Mouse (Mus musculus) common myeloid progenitor, adult 5-6 weeks (primary cell): ENCODE measurements around the gene Morn5. TPM values are rescaled to one million over a fixed set of nuclear protein-coding genes. Genes with fewer than 3 reads are reported as not detected.

Experiments used
- ATAC-seq: replicated peaks from 2 replicates; pipeline ENCODE4 v1.8.0; 2016; ENCODE audit warnings: low read depth, mild to moderate bottlenecking, moderate TSS enrichment, inconsistent platforms; ENCODE audit not compliant: poor library complexity, severe bottlenecking
- total RNA-seq: library from RNA; stranded (forward); fragments of 200-1000, 187-1606 nt; gene quantifications from 2 replicates; pipeline ENCODE4 v1.2.3, GENCODE M21; 2017

Morn5 gene
- total RNA-seq, 1 experiment from 2014 or later, result not detected

DNA sequence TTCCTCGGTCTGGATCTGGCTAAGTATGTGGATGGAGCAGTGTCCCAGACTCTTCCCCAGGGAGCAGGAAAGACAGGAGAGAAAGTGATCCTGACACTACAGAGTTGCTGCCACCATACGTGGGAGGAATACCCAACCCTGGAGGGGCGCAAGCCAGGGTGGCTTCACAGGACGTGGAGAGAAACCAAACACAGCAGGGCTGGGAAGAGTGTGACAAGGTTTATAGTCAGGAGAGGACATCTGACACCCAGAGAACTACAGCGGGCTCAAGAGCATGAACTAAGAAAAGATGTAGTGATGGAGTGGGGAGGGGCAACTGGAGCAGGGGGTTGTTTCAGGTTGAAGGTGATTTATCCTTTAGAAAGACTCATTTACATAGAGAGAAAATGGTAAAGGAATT lies 12.2 kb downstream of the Morn5 start:
- ATAC-seq, result no peak

GRCm38 (mm10) chr2:36067132-36067531 lies 17.9 kb downstream of the Morn5 start:
- ATAC-seq, result no peak

DNA sequence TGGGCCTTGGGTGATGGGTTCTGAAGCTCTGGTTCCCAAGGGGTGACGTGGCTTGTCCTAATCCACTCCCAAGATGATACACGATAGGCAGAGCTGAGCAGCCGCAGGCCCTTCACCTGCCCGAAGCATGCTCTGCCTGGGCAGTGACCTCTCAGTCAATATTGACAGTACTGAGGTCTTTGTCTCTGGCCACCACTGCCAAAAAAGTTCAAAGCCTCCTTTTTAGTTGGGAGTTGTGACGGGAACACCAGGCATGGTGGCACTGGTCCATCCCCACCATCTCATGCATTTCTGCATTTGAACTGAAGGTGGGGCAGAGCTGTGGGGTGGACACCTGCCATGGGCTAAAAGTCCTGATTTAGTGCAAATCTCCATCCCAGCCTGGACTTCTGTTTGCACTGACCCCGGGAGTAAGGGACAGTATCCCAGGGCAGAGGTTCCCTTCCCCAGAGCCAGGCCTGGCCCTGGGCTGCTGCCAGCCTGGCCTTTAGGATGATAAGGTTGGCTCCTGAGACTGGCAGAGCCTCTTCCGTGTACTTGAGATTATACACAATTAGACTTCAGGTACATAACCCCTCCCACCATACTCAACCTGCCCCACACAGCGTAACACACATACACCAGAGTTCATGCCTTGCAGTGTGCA lies 22.5 kb downstream of the Morn5 start:
- ATAC-seq, result no peak

GRCm38 (mm10) chr2:36073781-36074180 lies 24.5 kb downstream of the Morn5 start:
- no peak for ATAC-seq

GRCm38 (mm10) chr2:36075210-36075609 lies 26.0 kb downstream of the Morn5 start:
- 0 out of 2 replicates have a peak, but pooled peaks have one; percentile 58 for ATAC-seq

DNA sequence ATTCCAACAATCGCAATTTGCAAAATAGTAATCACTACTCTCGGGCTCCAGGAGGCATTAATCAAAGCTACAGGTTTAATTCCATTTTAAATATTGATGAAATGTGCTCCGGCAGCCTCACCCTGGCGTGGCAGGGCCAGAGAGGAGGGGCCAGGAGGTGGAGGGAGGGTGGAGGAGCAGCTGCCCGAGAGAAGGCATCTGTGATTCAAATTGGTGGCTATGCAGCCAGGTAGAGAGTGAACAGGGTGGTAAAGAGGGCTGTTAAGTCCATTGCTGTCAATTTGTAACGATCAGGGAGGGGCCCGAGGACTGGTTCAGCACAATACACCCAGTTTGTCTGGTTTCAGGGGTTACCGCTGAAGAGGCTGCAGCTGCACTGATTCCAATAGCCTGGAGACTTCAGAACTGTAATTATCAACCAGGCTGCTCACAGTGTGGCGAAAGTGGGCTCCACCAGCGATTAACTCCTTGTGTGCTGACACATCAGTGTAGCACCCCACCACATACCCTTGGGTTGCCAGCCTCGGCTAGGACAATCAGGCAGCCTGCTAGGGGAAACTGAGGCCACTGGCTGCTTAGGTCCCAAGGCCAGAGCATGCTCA lies 28.0 kb downstream of the Morn5 start:
- ATAC-seq, result no peak

GRCm38 (mm10) chr2:36081446-36081845 lies 32.2 kb downstream of the Morn5 start:
- ATAC-seq, result no peak

GRCm38 (mm10) chr2:36082802-36083580 lies 33.7 kb downstream of the Morn5 start:
- no peak for ATAC-seq

- ATAC-seq, result no peak
Observed at GRCm38 (mm10) chr2:36085041-36085440, 35.8 kb downstream of the Morn5 start.

DNA sequence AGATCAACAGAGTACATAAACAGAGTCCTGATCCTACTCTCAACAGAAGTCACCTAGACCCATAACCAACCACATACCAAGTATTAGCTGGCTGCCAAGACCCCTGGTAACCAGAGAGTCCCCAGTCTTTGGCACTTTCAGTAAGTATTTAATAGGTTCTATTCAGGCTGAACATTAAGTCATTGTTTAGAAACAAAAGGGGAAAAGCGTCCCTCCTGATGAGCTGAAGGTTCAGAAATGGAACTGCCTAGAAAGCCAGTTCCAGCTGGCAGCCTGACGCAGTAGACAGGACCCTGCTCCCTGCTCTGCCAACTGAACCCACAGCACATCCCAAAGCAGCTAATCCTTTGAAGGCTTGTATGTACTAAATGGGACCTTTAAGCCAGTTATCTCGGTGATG lies 39.9 kb downstream of the Morn5 start:
- no peak for ATAC-seq

DNA sequence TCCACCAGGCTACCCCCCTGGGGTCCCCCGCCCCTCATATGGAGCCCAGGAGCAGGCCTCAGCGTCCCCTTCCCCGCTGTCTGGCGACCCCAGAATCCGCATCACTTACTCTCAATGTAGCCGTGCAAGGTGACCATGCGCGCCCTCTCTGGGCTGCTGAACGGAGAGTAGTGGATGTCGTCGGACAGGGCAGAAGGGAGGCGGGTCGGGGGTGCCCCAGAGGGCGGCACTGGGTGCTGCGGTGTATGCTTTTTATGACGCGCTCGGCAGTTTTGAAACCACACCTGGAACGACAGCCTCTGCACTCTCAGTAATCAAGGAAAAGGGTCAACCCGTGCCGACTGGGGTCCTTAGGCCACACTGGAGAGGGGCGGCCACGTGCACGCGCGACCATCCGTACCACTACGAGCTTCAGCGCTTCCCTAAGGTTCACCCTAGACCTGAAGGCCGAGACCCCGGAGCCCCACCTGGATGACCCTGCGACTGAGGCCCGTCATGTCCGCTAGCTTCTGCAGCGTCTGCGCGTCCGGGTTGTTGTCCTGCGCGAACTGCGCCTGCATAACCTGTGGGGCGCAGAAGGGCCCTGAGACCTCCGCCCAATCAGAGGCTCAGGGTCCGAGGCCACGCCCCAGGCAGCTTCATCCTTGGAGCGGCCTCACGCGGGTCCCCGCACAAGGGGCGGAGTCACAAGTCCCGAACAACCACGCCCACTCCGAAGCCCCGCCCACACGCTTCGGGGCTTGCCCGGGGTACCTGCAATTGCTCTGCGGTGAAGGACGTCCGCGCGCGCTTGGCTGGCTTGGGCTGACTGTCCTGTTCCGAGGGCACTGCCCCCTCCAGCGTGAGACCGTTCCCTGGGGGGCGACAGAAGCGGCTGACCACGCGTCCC lies 41.8 kb downstream of the Morn5 start:
- ATAC-seq, result peak; percentile 66

- no peak for ATAC-seq
Observed at GRCm38 (mm10) chr2:36092748-36093147, 43.5 kb downstream of the Morn5 start.

DNA sequence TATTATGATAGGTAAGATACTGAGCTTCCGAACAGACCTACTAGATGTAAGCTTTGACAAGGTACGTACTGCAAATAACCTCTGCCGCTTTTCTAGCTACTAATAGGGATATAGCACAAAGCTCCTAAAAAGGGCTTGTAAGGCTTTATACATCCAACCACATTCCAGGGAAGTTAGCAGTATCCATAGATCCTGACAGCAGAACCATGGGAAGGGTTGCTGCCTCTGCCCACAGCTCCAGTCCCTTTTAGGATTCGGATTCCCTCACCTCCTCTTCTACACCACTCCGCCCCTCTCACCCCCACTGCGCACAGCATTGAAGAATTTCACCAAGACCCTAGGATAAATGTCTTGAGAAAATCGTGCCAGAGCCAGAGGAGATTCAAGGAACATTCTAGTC lies 44.0 kb downstream of the Morn5 start:
- ATAC-seq, result no peak

DNA sequence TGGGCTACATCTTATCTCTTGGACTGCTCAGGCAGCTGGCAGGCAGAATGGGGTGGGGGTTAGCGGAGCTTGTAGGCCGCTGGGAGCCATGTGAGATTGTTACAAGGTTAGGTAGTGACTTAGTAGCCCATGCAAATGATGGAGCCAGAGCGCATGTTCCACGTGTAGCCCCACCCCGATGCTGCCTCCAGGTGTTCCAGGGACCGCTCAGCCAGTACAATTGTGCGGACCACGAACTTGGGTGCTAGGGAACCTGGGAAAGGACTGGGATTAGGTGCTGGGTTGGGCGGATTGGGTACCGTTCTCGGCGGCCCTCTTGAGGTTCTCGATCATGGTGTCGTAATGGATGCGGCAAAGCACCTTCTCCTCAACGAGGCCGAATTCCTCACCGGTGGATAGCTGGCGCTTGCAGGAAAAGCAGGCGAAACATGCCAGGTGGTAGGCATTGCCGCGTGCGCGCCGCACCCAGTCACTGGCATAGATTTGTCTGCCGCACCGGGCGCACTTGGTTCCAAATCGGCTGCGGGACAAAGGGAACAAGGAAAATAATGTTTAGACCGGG lies 44.7 kb downstream of the Morn5 start:
- peak; percentile 12; the same call in 1 of the 2 replicates for ATAC-seq

DNA sequence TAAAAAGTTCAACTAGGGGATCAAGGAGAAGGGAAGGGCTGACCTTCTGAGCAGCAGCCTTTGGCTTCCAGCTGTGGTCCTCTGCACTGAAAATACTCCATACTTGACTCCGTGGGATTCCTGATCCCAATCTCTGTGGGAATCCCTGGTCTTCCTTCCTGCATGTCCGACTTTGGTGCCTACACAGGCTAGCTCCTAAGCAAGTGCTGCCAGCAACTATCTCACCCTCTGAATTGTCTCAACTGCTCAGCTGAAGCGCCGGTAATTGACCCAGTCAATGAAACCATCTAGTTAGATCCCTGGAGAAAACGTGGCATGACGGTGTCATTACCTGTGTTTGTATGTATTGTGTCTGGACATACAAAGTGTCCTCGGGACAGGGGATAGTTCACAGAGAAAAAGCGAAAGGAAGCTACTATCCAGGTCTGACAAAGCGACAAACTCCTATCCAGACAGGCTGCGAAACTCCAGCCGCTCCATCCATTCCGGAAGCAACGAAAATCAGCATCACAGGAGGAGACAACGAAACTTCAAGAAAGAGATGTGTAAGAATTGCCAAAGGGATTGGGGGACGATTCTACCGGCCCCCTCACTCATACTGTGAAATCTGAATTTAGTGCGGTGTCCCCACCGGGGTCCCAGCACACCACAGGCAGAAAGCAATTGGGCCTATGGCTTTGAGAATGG lies 48.0 kb downstream of the Morn5 start:
- no peak for ATAC-seq

DNA sequence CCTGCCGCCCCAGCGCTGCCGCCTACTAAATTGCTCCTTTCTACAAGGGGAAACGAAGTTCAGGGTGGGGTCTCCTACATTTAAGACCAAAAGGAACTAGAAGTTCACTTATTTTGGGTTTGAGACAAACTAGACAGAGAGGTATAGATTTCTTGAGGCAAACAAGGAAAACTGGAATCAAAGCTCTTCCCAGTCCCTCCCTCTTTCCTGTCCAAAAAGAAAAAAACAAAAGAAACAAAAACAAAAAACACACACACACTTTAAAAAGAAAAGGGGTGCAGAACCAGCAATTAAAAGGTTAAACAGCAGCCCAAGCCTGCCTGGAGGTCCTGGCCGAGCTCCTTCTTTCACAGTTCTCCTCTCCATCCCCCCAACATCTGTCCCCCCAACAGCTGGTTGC lies 48.8 kb downstream of the Morn5 start:
- no peak for ATAC-seq

DNA sequence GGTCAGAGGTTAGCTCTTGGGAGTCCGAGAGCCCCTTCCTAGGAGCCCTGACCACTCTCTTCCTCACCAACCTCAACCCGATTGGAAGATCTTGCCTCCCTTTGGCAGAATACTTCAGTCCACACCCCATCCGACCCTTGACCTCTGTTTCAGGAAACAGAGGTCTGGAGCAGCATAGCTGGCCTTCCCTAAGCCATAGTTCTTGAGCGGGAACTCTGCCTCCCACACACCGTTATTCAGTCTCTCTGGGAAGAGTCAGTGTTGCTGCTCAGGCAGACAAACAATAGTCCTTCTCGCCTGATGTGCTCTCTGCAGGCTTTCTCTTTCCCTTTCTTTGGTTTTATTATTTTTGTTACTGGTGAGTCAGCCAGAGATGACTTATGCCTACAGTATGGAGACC lies 50.5 kb downstream of the Morn5 start:
- ATAC-seq, result no peak

- ATAC-seq, result no peak
Observed at GRCm38 (mm10) chr2:36101866-36102558, 52.8 kb downstream of the Morn5 start.

DNA sequence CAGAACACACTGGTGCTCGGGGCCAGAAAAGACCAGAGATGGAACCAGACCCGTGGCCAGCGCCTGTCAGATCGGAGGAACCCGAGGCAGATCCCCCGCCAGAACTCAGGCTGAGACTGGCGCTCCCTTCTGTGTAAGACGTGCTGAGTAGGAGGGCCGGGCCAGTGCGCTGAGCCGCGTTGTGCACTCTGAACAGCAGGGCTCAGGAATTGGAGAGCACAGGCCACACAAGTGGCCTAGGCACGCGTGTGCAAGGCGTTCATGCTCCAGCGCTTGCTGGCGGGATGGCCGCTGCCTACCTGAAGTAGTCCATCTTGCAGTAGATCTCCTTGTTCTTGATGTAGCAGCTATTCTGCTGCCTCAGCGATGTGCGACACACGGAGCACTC lies 53.3 kb downstream of the Morn5 start:
- peak; percentile 58 for ATAC-seq
